Mouse (Mus musculus): ENCODE results near the gene Rev1.

- no peak for TF ChIP-seq CTCF (IDR thresholded peaks at IDR 0.05; ENCODE audit: control insufficient read depth, insufficient read depth, low read length)
- no peak for TF ChIP-seq POLR2A (IDR thresholded peaks at IDR 0.05; ENCODE audit: borderline replicate concordance, control insufficient read depth, low read depth, low read length)
Measured at GRCm38 (mm10) chr1:38006741-38007140, 122.9 kb downstream of the Rev1 start.

Measured in bone marrow, adult 2 months (tissue).